Mouse (Mus musculus) CH12.LX (cell line): Measurements from ENCODE around the gene Cep135. TPM values are rescaled to one million over a fixed set of nuclear protein-coding genes. Genes with fewer than 3 reads are reported as not detected.

Experiments used
- DNase-seq: peaks from one replicate; pipeline ENCODE4 v3.0.0-alpha.2; 2013; ENCODE audit errors: extremely low read depth
- H3K27ac ChIP-seq: 2 replicates; pipeline ENCODE4 v1.5.1; 2012; ENCODE audit warnings: low read depth, mild to moderate bottlenecking, control low read depth, moderate library complexity; ENCODE audit not compliant: insufficient read depth
- H3K27me3 ChIP-seq: replicated peaks from 2 replicates; pipeline ENCODE3; 2012; ENCODE audit warnings: inconsistent platforms
- H3K36me3 ChIP-seq, 2 experiments: replicated peaks in 1 of 2; 2 replicates each; pipeline versions ENCODE3 to v1.6.1; 2012; ENCODE audit warnings: inconsistent platforms in 1 of 2, low read length in 1 of 2, mild to moderate bottlenecking in 1 of 2, mixed read lengths in 1 of 2, moderate library complexity in 1 of 2; ENCODE audit not compliant: control insufficient read depth in 1 of 2, insufficient read depth in 1 of 2
- H3K4me1 ChIP-seq, 2 experiments: 2 replicates each; pipeline ENCODE4 v1.6.1; 2012; ENCODE audit warnings: inconsistent platforms in 1 of 2, moderate library complexity in 1 of 2; ENCODE audit not compliant: insufficient read depth in 2 of 2, control insufficient read depth in 1 of 2
- H3K4me2 ChIP-seq: 2 replicates; pipeline ENCODE4 v1.6.1; 2012; ENCODE audit warnings: low read depth, mild to moderate bottlenecking, control low read depth; ENCODE audit not compliant: poor library complexity, insufficient read depth, severe bottlenecking
- H3K4me3 ChIP-seq, 3 experiments: fragments of 150-350 bp in 1 of 3; sonication (generic) in 1 of 3; replicated peaks in 1 of 3; 2 replicates each; pipeline versions ENCODE3 to v1.5.1; 2011 to 2012; ENCODE audit warnings: low read depth in 2 of 3, low read length in 2 of 3, mild to moderate bottlenecking in 2 of 3, moderate library complexity in 2 of 3, control low read depth in 1 of 3, improper control_type of control experiment in 1 of 3, inconsistent platforms in 1 of 3, mixed read lengths in 1 of 3; ENCODE audit not compliant: poor library complexity in 1 of 3
- H3K79me2 ChIP-seq: replicated peaks from 2 replicates; pipeline ENCODE4 v1.6.1; 2012; ENCODE audit warnings: mild to moderate bottlenecking, moderate library complexity; ENCODE audit not compliant: control insufficient read depth, poor library complexity, insufficient read depth, severe bottlenecking; ENCODE audit errors: extremely low read depth
- H3K9ac ChIP-seq: 2 replicates; pipeline ENCODE4 v1.6.1; 2012; ENCODE audit warnings: low read depth, mild to moderate bottlenecking, control low read depth, moderate library complexity; ENCODE audit not compliant: insufficient read depth
- H3K9me3 ChIP-seq: replicated peaks from 2 replicates; pipeline ENCODE3; 2012; ENCODE audit warnings: low read length, inconsistent platforms, mixed read lengths
- CHD2 ChIP-seq: IDR thresholded peaks from 2 replicates; pipeline ENCODE4 v1.6.1; 2011; ENCODE audit warnings: low read length, improper control_type of control experiment
- CTCF ChIP-seq, 2 experiments: IDR thresholded peaks in 1 of 2; conservative IDR thresholded peaks in 1 of 2; 2 replicates each; pipeline ENCODE4 v1.5.1; 2011 to 2012; ENCODE audit warnings: low read depth in 2 of 2, low read length in 2 of 2, improper control_type of control experiment in 1 of 2, inconsistent platforms in 1 of 2, mild to moderate bottlenecking in 1 of 2, moderate library complexity in 1 of 2
- ELF1 ChIP-seq: IDR thresholded peaks from 2 replicates; pipeline ENCODE4 v1.6.1; 2014; ENCODE audit warnings: low read depth, mild to moderate bottlenecking, inconsistent platforms, low read length, improper control_type of control experiment
- EP300 ChIP-seq: IDR thresholded peaks from 2 replicates; pipeline ENCODE4 v1.6.1; 2011; ENCODE audit warnings: low read length, improper control_type of control experiment
- ETS1 ChIP-seq: conservative IDR thresholded peaks from 2 replicates; pipeline ENCODE4 v1.6.1; 2012; ENCODE audit warnings: low read depth, mild to moderate bottlenecking, inconsistent platforms, low read length, improper control_type of control experiment, moderate library complexity
- GABPA ChIP-seq: IDR thresholded peaks from 2 replicates; pipeline ENCODE4 v1.6.1; 2012; ENCODE audit warnings: low read depth, low read length, improper control_type of control experiment, inconsistent platforms; ENCODE audit not compliant: insufficient replicate concordance
- HCFC1 ChIP-seq: IDR thresholded peaks from 2 replicates; pipeline ENCODE4 v1.6.1; 2012; ENCODE audit warnings: low read depth, mild to moderate bottlenecking, inconsistent platforms, low read length, improper control_type of control experiment
- KAT2A ChIP-seq: IDR thresholded peaks from 2 replicates; pipeline ENCODE4 v1.6.1; 2012; ENCODE audit warnings: low read length, improper control_type of control experiment, inconsistent platforms; ENCODE audit not compliant: insufficient replicate concordance
- MEF2A ChIP-seq: IDR thresholded peaks from 2 replicates; pipeline ENCODE4 v1.6.1; 2014; ENCODE audit warnings: low read depth, mild to moderate bottlenecking, inconsistent platforms, low read length, improper control_type of control experiment, borderline replicate concordance
- MXI1 ChIP-seq: IDR thresholded peaks from 2 replicates; pipeline ENCODE4 v1.6.1; 2011; ENCODE audit warnings: mild to moderate bottlenecking, low read depth, low read length, improper control_type of control experiment
- MYC ChIP-seq: IDR thresholded peaks from 2 replicates; pipeline ENCODE4 v1.6.1; 2011; ENCODE audit warnings: low read depth, mild to moderate bottlenecking, improper control_type of control experiment, low read length
- NELFE ChIP-seq: IDR thresholded peaks from 2 replicates; pipeline ENCODE4 v1.6.1; 2011; ENCODE audit warnings: low read depth, low read length, improper control_type of control experiment
- NRF1 ChIP-seq: IDR thresholded peaks from 2 replicates; pipeline ENCODE4 v1.6.1; 2014; ENCODE audit warnings: low read depth, mild to moderate bottlenecking, inconsistent platforms, low read length, improper control_type of control experiment, moderate library complexity
- PAX5 ChIP-seq: IDR thresholded peaks from 2 replicates; pipeline ENCODE4 v1.6.1; 2012; ENCODE audit warnings: low read length, inconsistent platforms, mixed read lengths
- RCOR1 ChIP-seq: conservative IDR thresholded peaks from 2 replicates; pipeline ENCODE4 v1.6.1; 2012; ENCODE audit warnings: low read depth, mild to moderate bottlenecking, inconsistent platforms, low read length, improper control_type of control experiment
- SIN3A ChIP-seq: IDR thresholded peaks from 2 replicates; pipeline ENCODE4 v1.6.1; 2012; ENCODE audit warnings: low read length, improper control_type of control experiment, inconsistent platforms
- TBP ChIP-seq: conservative IDR thresholded peaks from 2 replicates; pipeline ENCODE4 v1.6.1; 2011; ENCODE audit warnings: low read depth, low read length, improper control_type of control experiment
- USF1 ChIP-seq: IDR thresholded peaks from 2 replicates; pipeline ENCODE4 v1.6.1; 2014; ENCODE audit warnings: low read depth, mild to moderate bottlenecking, inconsistent platforms, low read length, improper control_type of control experiment
- ZC3H11A ChIP-seq: IDR thresholded peaks from 2 replicates; pipeline ENCODE4 v1.6.1; 2012; ENCODE audit warnings: low read depth, mild to moderate bottlenecking, inconsistent platforms, low read length, improper control_type of control experiment
- ZKSCAN1 ChIP-seq: IDR thresholded peaks from 2 replicates; pipeline ENCODE4 v1.6.1; 2012; ENCODE audit warnings: low read depth, inconsistent platforms, low read length, improper control_type of control experiment, borderline replicate concordance
- dilution Hi-C: fragments of 300-500 bp; cut with MboI; formaldehyde crosslinking; loops from 2 replicates; pipeline ENCODE4 v1.14.3; 2020; ENCODE audit warnings: low sequenced_read_pairs; ENCODE audit not compliant: extremely low pct_unique_long_range_greater_than_20kb, extremely low pct_ligation_motif_present
- in situ Hi-C: fragments of 300-500 bp; cut with MboI; formaldehyde crosslinking; loops from 3 replicates; pipeline ENCODE4 v1.14.3; 2019; ENCODE audit warnings: low sequenced_read_pairs, low pct_ligation_motif_present, low pct_unique_long_range_greater_than_20kb, mixed read lengths
- polyA plus RNA-seq: library from polyadenylated mRNA; unstranded; fragments of >175 nt; gene quantifications from 2 replicates; pipeline ENCODE4 v1.2.1, GENCODE M21; 2012; ENCODE audit warnings: low read depth; ENCODE audit not compliant: insufficient read length
- total RNA-seq, 2 experiments: library from RNA; depleted of rRNA; stranded (reverse); fragments of 300-350 nt in 1 of 2; fragments of >200 nt in 1 of 2; gene quantifications; 2 replicates each; pipeline ENCODE4 v1.2.3; 2012 to 2014

The Cep135 gene
- total and polyA plus RNA-seq, 3 experiments, result 8.0 to 12.1 (median 11.7) TPM

DNA sequence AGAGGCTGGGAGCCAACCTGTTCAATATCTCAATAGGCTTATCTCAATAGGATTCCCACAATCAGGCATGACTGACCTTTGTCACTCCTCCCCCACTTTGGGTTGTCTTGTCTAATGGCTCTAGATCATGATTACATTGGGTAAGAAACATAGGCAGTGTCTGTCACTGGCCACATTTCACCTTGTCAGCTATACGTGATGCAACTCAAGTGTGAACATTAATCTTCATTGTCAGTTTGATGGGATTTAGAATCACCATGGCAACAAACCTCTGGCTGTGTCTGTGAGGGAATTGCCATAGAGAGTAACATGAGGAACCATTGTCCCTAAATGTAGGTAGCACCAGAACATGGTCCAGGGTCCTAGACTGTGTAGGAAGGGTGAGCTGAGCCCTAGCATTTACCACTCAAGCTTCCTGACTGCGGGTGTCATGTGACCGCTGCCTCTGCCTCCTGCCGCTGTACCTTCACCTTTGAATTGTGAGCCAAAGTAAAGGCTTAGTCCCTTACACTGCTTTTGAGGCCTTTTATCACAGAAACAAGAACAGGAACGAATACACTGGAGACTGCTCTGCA lies 62.7 kb downstream of the Cep135 start:
- no peaks in the 10 kb centered on the region for H3K4me1 ChIP-seq
- no peak overlapping the region for H3K4me2 ChIP-seq
- in situ Hi-C loops, result no loop called here
- H3K36me3 ChIP-seq, result peaks cover 0 to 9% of the 10 kb centered on the region in 2 experiments
- H3K27me3 ChIP-seq, result no peaks in the 10 kb centered on the region
- H3K9me3 ChIP-seq, result no peaks in the 10 kb centered on the region
- TF ChIP-seq KAT2A, result no peak
- H3K4me3 ChIP-seq, result no peak overlapping the region
- no peak for DNase-seq
- no peak overlapping the region for H3K27ac ChIP-seq
- dilution Hi-C loops, result no loop called here
- no peaks in the 10 kb centered on the region for H3K79me2 ChIP-seq
- H3K9ac ChIP-seq, result no peak overlapping the region

DNA sequence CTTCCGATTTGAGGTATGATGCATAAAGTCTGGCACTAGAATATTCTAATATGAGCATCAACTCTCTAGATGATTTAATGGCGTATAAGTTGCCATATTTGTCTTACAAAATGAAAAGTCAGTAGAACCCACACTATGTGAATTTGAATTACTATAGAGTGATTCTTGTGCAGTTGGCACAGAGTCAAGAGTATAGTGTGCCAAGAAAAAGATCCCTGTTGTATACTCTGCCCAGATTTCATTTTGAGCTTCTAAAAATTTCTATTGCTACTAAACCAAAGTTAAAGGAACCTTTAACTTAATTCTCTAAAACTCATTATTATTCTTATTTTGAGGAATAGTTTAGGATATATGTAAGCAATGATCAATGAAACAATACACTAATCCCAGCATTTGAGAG lies 67.7 kb downstream of the Cep135 start, which contains the start of gene C530008M17Rik:
C530008M17Rik (plus strand) TSS at position 301 of the 400 bp plus-strand sequence.
- dilution Hi-C loops, result no loop called here
- DNase-seq, result no peak
- no peak for TF ChIP-seq TBP
- TF ChIP-seq ZC3H11A, result no peak
- no peak for TF ChIP-seq MYC
- TF ChIP-seq NELFE, result no peak
- TF ChIP-seq KAT2A, result no peak
- TF ChIP-seq ZKSCAN1, result no peak
- no peak for TF ChIP-seq NRF1
- Histone ChIP-seq H3K27ac (no peak within 1 kb of the TSS), H3K9ac (no peak within 1 kb of the TSS), H3K79me2 (no peaks in the 10 kb centered on the region), H3K4me1 (no peaks in the 10 kb centered on the region), H3K27me3 (no peaks in the 10 kb centered on the region), H3K36me3 (no peaks in the 10 kb centered on the region), H3K4me2 (no peak within 1 kb of the TSS), H3K9me3 (no peaks in the 10 kb centered on the region), H3K4me3 (no peak within 1 kb of the TSS)
- in situ Hi-C loops, result no loop called here

DNA sequence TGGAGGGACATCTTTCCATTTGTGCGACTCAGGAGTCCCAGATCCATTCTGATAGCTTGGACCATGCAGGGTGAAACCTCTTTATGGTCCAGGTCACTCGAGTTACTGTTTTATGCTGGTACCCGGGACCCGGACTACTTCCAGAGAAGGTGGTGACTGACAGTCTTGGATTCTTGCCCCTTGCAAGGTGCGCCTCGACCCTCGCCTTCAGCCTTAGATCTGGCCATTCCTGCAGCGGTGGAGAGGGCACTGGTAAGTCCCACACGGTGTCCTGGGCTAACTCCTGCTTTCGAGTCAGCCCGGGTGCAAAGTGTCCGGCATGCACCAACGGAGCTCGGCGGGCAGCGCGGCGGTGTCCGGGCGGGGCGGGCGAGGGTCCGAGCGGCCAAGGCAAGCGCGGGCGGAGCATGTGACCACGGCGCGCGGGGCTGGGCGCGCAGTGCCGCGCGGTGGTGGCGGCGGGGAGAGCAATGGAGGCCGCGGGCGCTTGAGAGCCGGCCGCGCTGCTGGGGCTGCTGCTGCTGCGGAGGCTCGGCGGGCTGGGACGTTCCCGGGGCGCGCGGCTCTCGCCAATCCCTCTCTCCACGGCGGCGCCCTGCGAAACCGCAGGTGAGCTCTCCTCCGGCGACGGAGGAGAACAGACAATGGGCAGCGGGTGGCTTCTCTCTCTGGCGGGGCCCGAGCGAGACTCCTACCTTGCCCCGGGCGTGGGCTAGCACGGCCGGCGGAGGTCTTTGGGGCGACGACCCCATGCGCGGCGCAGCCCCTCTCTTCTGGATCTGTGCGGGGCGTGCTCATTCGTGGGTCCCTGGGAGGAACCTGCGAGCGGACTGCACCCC lies 69.0 kb downstream of the Cep135 start:
- no peak overlapping the region for H3K4me3 ChIP-seq
- no peaks in the 10 kb centered on the region for H3K36me3 ChIP-seq
- no peak for DNase-seq
- no peak overlapping the region for H3K4me2 ChIP-seq
- TF ChIP-seq CHD2, result no peak
- TF ChIP-seq USF1, result no peak
- TF ChIP-seq MEF2A, result no peak
- no peak for TF ChIP-seq SIN3A
- TF ChIP-seq ELF1, result no peak
- TF ChIP-seq CTCF (conservative IDR thresholded peaks at IDR 0.05 in 1 of 2, IDR thresholded peaks at IDR 0.05 in 1 of 2; ENCODE audit: low read depth in 2 of 2, low read length in 2 of 2), result no peak
- TF ChIP-seq PAX5, result no peak
- no peak for TF ChIP-seq ZC3H11A
- no peak for TF ChIP-seq ETS1
- TF ChIP-seq NELFE, result no peak
- TF ChIP-seq MXI1, result no peak
- TF ChIP-seq RCOR1, result no peak
- no peak for TF ChIP-seq TBP
- TF ChIP-seq HCFC1, result no peak
- TF ChIP-seq EP300, result no peak
- no peak for TF ChIP-seq ZKSCAN1
- no peak for TF ChIP-seq NRF1
- no peak for TF ChIP-seq GABPA
- no peak for TF ChIP-seq MYC
- no peak overlapping the region for H3K27ac ChIP-seq
- no peaks in the 10 kb centered on the region for H3K79me2 ChIP-seq
- H3K9me3 ChIP-seq, result no peaks in the 10 kb centered on the region
- H3K27me3 ChIP-seq, result no peaks in the 10 kb centered on the region
- in situ Hi-C loops (no loop called here), dilution Hi-C loops (no loop called here)
- no peaks in the 10 kb centered on the region for H3K4me1 ChIP-seq
- no peak overlapping the region for H3K9ac ChIP-seq
